Mouse (Mus musculus) liver, adult 2 months (tissue): Measurements from ENCODE around the gene Pcsk6. TPM values are rescaled to one million over a fixed set of nuclear protein-coding genes. Genes with fewer than 3 reads are reported as not detected.
A peak's percentile ranks its signal among the peaks of the same experiment; 100 is the strongest.
"Not testable (repeated sequence)": the region's sequence is repeated elsewhere in the genome, so short reads cannot be mapped to it uniquely, and the experiment has no call there.

Experiments used
- DNase-seq: peaks from one replicate; pipeline ENCODE4 v3.0.0-alpha.2; 2011; ENCODE audit warnings: low read depth, low spot score; ENCODE audit errors: extremely low read depth
- H3K27ac ChIP-seq: fragments of 200-500 bp; replicated peaks from 2 replicates; pipeline ENCODE4 v1.5.1; 2012; ENCODE audit warnings: low read depth, mild to moderate bottlenecking, control low read depth, inconsistent platforms, low read length; ENCODE audit not compliant: insufficient read depth
- H3K27me3 ChIP-seq: fragments of 200-500 bp; 2 replicates; pipeline ENCODE4 v1.6.1; 2012; ENCODE audit warnings: mild to moderate bottlenecking, moderate library complexity, low read length, inconsistent platforms; ENCODE audit not compliant: control insufficient read depth, insufficient read depth
- H3K36me3 ChIP-seq: fragments of 200-500 bp; 2 replicates; pipeline ENCODE4 v1.6.1; 2012; ENCODE audit warnings: low read length, inconsistent platforms; ENCODE audit not compliant: control insufficient read depth, insufficient read depth
- H3K4me1 ChIP-seq: fragments of 200-500 bp; 2 replicates; pipeline ENCODE4 v1.6.1; 2011; ENCODE audit warnings: low read length; ENCODE audit not compliant: control insufficient read depth, insufficient read depth
- H3K4me3 ChIP-seq: fragments of 200-500 bp; 2 replicates; pipeline ENCODE4 v1.5.1; 2011; ENCODE audit warnings: low read depth, mild to moderate bottlenecking, control low read depth, low read length, moderate library complexity; ENCODE audit not compliant: insufficient read depth
- H3K79me2 ChIP-seq: fragments of 200-500 bp; 2 replicates; pipeline ENCODE4 v1.6.1; 2012; ENCODE audit warnings: inconsistent platforms, mild to moderate bottlenecking, low read length, moderate library complexity; ENCODE audit not compliant: control insufficient read depth, insufficient read depth
- H3K9ac ChIP-seq: fragments of 200-500 bp; 2 replicates; pipeline ENCODE4 v1.6.1; 2012; ENCODE audit warnings: low read depth, mild to moderate bottlenecking, control low read depth, inconsistent platforms, low read length
- CTCF ChIP-seq: fragments of 200-500 bp; IDR thresholded peaks from 2 replicates; pipeline ENCODE4 v1.5.1; 2011; ENCODE audit warnings: low read depth, low read length, control low read depth
- POLR2A ChIP-seq: fragments of 200-500 bp; IDR thresholded peaks from 2 replicates; pipeline ENCODE4 v1.6.1; 2011; ENCODE audit warnings: low read length, control low read depth; ENCODE audit not compliant: insufficient read depth; ENCODE audit errors: extremely low read depth
- WGBS: fragments of 180-500 bp; shearing (Covaris S2); methylation state at CpG from one replicate; pipeline ENCODE4 v1.1.7; 2018; 5-methylcytosine and 5-hydroxymethylcytosine counted together
- polyA plus RNA-seq: library from polyadenylated mRNA; depleted of rRNA; stranded (reverse); fragments of >200 nt; gene quantifications from 2 replicates; pipeline ENCODE4 v1.2.3, GENCODE M21; 2012
- total RNA-seq: library from RNA; depleted of rRNA; stranded (reverse); fragments of >200 nt; gene quantifications from 2 replicates; pipeline ENCODE4 v1.2.3, GENCODE M21; 2014

Pcsk6 gene
- total and polyA plus RNA-seq, 2 experiments = 43.2 to 50.2 TPM

GRCm38 (mm10) chr7:66047975-66048374 is 186.4 kb downstream of the Pcsk6 start:
- Histone ChIP-seq H3K9ac (no peak overlapping the region), H3K4me1 (no peaks in the 10 kb centered on the region), H3K4me3 (no peak overlapping the region), H3K27me3 (no peaks in the 10 kb centered on the region), H3K27ac (no peak overlapping the region), H3K79me2 (no peaks in the 10 kb centered on the region), H3K36me3 (peaks cover 12% of the 10 kb centered on the region)
- TF ChIP-seq POLR2A = no peak
- no peak for TF ChIP-seq CTCF
- 84% methylated on average over 4 of the region's 4 CpGs for WGBS
- no peak for DNase-seq

DNA sequence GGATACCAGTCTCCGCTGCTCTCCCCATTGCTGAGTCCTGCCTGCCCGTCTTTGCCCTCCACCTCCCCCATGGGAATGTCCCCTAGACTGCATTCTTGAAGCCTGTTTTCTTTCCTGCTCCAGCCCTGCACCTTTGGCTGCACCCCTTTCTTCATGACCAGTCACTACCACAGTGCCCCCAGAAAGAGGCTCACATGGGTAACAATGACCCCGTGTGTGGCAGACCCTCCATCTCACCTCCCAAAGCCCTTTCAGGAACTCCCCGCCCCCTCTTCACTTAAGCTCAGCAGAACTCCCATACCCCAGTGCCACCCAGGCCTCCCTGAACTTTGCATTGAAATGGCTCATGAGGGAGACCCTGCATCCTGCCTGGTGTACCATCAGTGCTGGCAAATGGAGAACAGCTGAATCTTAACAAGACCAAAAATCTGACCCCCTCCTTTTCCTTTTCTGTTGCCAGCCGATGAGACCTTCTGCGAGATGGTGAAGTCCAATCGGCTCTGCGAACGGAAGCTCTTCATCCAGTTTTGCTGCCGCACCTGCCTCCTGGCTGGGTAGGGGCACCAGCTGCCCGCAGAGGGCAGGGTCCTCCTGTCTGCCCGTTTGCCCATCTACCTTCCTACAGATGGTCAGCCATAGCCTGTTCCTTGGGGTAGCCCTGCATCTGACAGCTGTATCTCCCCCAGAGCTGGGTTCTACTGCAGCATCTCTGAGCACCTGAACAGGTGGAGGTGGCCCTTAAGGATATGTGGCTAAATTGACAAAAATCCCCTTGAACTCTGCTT is 187.1 kb downstream of the Pcsk6 start:
- Histone ChIP-seq H3K27me3 (no peaks in the 10 kb centered on the region), H3K9ac (no peak overlapping the region), H3K4me1 (no peaks in the 10 kb centered on the region), H3K79me2 (no peaks in the 10 kb centered on the region), H3K4me3 (no peak overlapping the region), H3K27ac (no peak overlapping the region), H3K36me3 (peaks cover 12% of the 10 kb centered on the region)
- 92% methylated on average over 12 of the region's 12 CpGs for WGBS
- no peak for TF ChIP-seq POLR2A
- no peak for TF ChIP-seq CTCF
- DNase-seq = no peak

DNA sequence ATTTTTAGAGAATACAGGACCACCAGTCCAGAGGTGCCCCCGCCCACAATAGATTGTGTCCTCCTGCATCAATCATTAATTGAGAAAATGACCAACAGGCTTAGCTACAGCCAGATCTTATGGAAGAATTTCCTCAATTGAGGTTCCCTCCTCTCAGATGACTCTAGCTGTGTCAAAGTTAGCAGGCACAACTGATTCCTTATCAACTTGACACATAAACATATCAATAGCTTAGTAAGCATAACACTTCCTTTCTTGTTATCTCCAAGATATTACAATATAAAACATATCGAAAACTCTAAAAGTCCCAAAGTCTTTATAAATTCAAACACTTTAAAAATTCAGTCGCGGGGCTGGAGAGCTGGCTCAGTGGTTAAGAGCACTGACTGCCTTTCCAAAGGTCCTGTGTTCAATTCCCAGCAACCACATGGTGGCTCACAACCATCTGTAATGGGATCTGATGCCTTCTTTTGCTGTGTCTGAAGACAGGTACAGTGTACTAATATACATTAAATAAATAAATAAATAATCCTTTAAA is 192.5 kb downstream of the Pcsk6 start:
- Histone ChIP-seq H3K4me3 (no peak overlapping the region), H3K36me3 (peaks cover 8% of the 10 kb centered on the region; the same call in 1 of the 2 replicates), H3K27ac (no peak overlapping the region), H3K27me3 (no peaks in the 10 kb centered on the region), H3K4me1 (peaks cover 5% of the 10 kb centered on the region; the same call in 1 of the 2 replicates), H3K9ac (no peak overlapping the region), H3K79me2 (no peaks in the 10 kb centered on the region)
- WGBS = 92% methylated on average over 4 of the region's 4 CpGs
- DNase-seq = no peak
- no peak for TF ChIP-seq CTCF
- TF ChIP-seq POLR2A = no peak

DNA sequence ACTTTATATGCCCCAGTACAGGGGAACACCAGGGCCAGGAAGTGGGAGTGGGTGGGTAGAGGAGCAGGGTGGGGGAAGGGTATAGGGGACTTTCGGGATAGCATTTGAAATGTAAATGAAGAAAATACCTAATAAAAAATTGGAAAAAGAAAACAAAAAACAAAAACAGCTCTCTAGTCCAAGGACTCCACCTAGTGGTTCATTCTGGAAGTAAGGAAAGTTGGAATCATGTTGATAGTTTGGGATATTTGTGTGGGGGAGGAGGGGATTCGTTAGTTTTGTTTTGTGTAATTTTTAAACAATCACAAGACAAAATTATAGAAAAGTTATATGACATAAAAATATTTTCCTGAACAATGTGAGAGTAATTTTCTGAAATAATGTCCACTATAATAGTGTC is 193.8 kb downstream of the Pcsk6 start:
- H3K27me3 ChIP-seq = not testable (repeated sequence)

GRCm38 (mm10) chr7:66058703-66059102 is 197.2 kb downstream of the Pcsk6 start, which contains the start of gene Snrpa1:
Gene Snrpa1, plus strand, starts transcription at chr7:66059003.
- no peak for DNase-seq
- peaks cover 9% of the 10 kb centered on the region; the same call in 1 of the 2 replicates for H3K4me1 ChIP-seq
- peaks cover 6% of the 10 kb centered on the region for H3K36me3 ChIP-seq
- H3K27me3 ChIP-seq = no peaks in the 10 kb centered on the region
- peak within 1 kb of the TSS; percentile 74 for H3K4me3 ChIP-seq
- TF ChIP-seq CTCF = no peak
- no peak for TF ChIP-seq POLR2A
- WGBS = 88% methylated on average over 1 of the region's 1 CpGs
- H3K79me2 ChIP-seq = peaks cover 7% of the 10 kb centered on the region; the same call in 1 of the 2 replicates
- peak within 1 kb of the TSS; percentile 85 for H3K27ac ChIP-seq
- peak within 1 kb of the TSS; percentile 81 for H3K9ac ChIP-seq

More for the DNA sequence above, 193.8 kb downstream of the Pcsk6 start:
- 4% methylated on average over 2 of the region's 2 CpGs for WGBS
- not testable (repeated sequence) for H3K79me2 ChIP-seq, H3K4me3 ChIP-seq, DNase-seq, H3K9ac ChIP-seq, H3K36me3 ChIP-seq, H3K27ac ChIP-seq, H3K4me1 ChIP-seq
- TF ChIP-seq CTCF = peak; percentile 47
